Mouse (Mus musculus) liver, embryonic 14.5 days (tissue): Measurements from ENCODE around the gene Grm8. TPM values are rescaled to one million over a fixed set of nuclear protein-coding genes. Genes with fewer than 3 reads are reported as not detected.

Source experiments
- ATAC-seq: fragments of 200-750 bp; cut with Nextera tagmentation; 2 replicates; pipeline ENCODE4 v1.8.0; 2017; ENCODE audit warnings: moderate number of reproducible peaks, mild to moderate bottlenecking, moderate library complexity; ENCODE audit not compliant: insufficient read depth
- DNase-seq, 3 experiments: peaks; one replicate each; pipeline ENCODE4 v3.0.0-alpha.2; 2012 to 2013; ENCODE audit warnings: low read depth in 3 of 3, low spot score in 3 of 3
- H3K27ac ChIP-seq: fragments of 300-500 bp; sonication (generic); 2 replicates; pipeline ENCODE4 v1.5.1; 2014; ENCODE audit warnings: moderate library complexity, mild to moderate bottlenecking, control low read depth, inconsistent platforms
- H3K27me3 ChIP-seq: fragments of 300-500 bp; sonication (generic); 2 replicates; pipeline ENCODE4 v1.6.1; 2014; ENCODE audit warnings: mild to moderate bottlenecking, low read length, moderate library complexity; ENCODE audit not compliant: control insufficient read depth, insufficient read depth
- H3K36me3 ChIP-seq: fragments of 300-500 bp; sonication (generic); replicated peaks from 2 replicates; pipeline ENCODE4 v1.6.1; 2014; ENCODE audit warnings: low read depth; ENCODE audit not compliant: control insufficient read depth, insufficient read depth
- H3K4me1 ChIP-seq, 2 experiments: fragments of 200-500 bp in 1 of 2; fragments of 300-500 bp in 1 of 2; sonication (generic) in 1 of 2; replicated peaks; 2 replicates each; pipeline ENCODE4 v1.6.1; 2012 to 2014; ENCODE audit warnings: antibody characterized with exemption in 1 of 2, inconsistent platforms in 1 of 2, low read length in 1 of 2; ENCODE audit not compliant: control insufficient read depth in 2 of 2, insufficient read depth in 2 of 2
- H3K4me2 ChIP-seq: fragments of 300-500 bp; sonication (generic); 2 replicates; pipeline ENCODE4 v1.6.1; 2014; ENCODE audit warnings: low read depth, mild to moderate bottlenecking, control low read depth, moderate library complexity
- H3K4me3 ChIP-seq, 2 experiments: fragments of 200-500 bp in 1 of 2; fragments of 300-500 bp in 1 of 2; sonication (generic) in 1 of 2; 2 replicates each; pipeline ENCODE4 v1.5.1; 2012 to 2014; ENCODE audit warnings: low read depth in 2 of 2, low read length in 2 of 2, mild to moderate bottlenecking in 2 of 2, control low read depth in 1 of 2, inconsistent platforms in 1 of 2, moderate library complexity in 1 of 2; ENCODE audit not compliant: insufficient read depth in 1 of 2
- H3K9ac ChIP-seq: fragments of 300-500 bp; sonication (generic); replicated peaks from 2 replicates; pipeline ENCODE4 v1.6.1; 2014; ENCODE audit warnings: mild to moderate bottlenecking, control low read depth, moderate library complexity
- H3K9me3 ChIP-seq: fragments of 300-500 bp; sonication (generic); 2 replicates; pipeline ENCODE4 v1.6.1; 2016; ENCODE audit warnings: low read length, mixed read lengths; ENCODE audit not compliant: control insufficient read depth
- CTCF ChIP-seq: IDR thresholded peaks from 2 replicates; pipeline ENCODE4 v1.5.1; 2016; ENCODE audit warnings: antibody characterized with exemption, low read depth, control low read depth
- EP300 ChIP-seq: IDR thresholded peaks from 2 replicates; pipeline ENCODE4 v1.6.1; 2016; ENCODE audit warnings: antibody characterized with exemption, low read depth
- WGBS: fragments of 180-500 bp; shearing (Covaris S2); extraction: QIAGEN DNeasy Blood & Tissue Kit; methylation state at CpG from one replicate; pipeline ENCODE4 v1.1.7; 2014; ENCODE audit not compliant: insufficient replicate concordance; 5-methylcytosine and 5-hydroxymethylcytosine counted together
- polyA plus RNA-seq, 2 experiments: library from polyadenylated mRNA; depleted of rRNA in 1 of 2; stranded (reverse) in 1 of 2; unstranded in 1 of 2; fragments of >200 nt; fragmentation: Nextera tagmentation in 1 of 2; extraction: Ambion mirVana in 1 of 2; gene quantifications; 2 replicates each; pipeline versions ENCODE4 v1.2.1 to v1.2.3; 2012 to 2014

Gene Grm8
- polyA plus RNA-seq, 2 experiments = not detected

DNA sequence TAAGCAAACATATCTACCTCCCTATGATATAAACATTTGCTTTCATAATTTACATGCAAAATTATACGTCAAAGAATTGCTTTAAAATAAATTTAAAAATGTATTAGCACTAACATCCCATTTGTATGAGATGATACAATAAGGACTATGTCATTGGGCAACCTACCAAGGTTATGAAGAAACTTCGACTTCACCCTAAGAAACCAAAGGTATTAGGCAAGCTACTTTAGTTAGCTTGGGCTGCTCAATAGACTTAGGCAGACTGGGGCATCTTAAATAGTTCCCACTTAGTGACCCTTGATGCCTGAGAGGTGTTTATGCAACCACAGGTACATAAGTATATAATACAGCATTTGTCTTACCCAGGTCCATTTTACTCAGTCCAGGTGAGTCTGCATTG is 19.5 kb downstream of the Grm8 start:
- DNase-seq (no peak), ATAC-seq (no peak)
- Histone ChIP-seq H3K9ac (no peak overlapping the region), H3K4me2 (no peak overlapping the region), H3K27me3 (no peaks in the 10 kb centered on the region), H3K36me3 (no peaks in the 10 kb centered on the region), H3K4me3 (no peak overlapping the region), H3K27ac (no peak overlapping the region), H3K9me3 (no peaks in the 10 kb centered on the region), H3K4me1 (no peaks in the 10 kb centered on the region)
- no peak for TF ChIP-seq EP300
- TF ChIP-seq CTCF = no peak
- 50% methylated on average over 2 of the region's 2 CpGs for WGBS

- ATAC-seq (no peak), DNase-seq (no peak)
- 10% methylated on average over 1 of the region's 1 CpGs for WGBS
- no peaks in the 10 kb centered on the region for H3K36me3 ChIP-seq
- no peaks in the 10 kb centered on the region for H3K9me3 ChIP-seq
- H3K4me3 ChIP-seq = no peak overlapping the region
- H3K9ac ChIP-seq = no peak overlapping the region
- H3K4me2 ChIP-seq = no peak overlapping the region
- H3K4me1 ChIP-seq = no peaks in the 10 kb centered on the region
- H3K27me3 ChIP-seq = no peaks in the 10 kb centered on the region
- H3K27ac ChIP-seq = no peak overlapping the region
- TF ChIP-seq CTCF (no peak), EP300 (no peak)
These were observed 20.1 kb downstream of the Grm8 start for GRCm38 (mm10) chr6:28114916-28115315.

DNA sequence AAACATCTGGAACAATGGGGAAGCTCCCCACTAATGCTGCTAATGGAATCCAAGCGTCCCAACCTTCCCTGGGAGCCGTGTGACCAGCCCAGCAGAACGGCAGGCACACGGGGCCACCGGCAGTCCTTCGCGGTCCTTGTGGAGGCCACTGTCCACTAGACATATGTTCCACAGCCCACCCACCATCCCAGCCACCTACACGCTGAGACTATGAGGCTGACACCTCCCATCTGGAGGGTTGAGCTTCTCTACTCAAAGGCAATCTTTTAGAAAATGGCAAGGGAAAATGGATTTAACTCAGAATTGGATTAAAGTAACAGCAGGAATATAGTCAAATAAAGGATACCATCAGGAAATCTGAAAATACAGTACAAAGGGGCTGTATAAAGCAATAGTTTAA is 23.4 kb downstream of the Grm8 start:
- TF ChIP-seq CTCF (no peak), EP300 (no peak)
- 79% methylated on average over 8 of the region's 8 CpGs for WGBS
- Histone ChIP-seq H3K27me3 (no peaks in the 10 kb centered on the region), H3K9ac (no peak overlapping the region), H3K9me3 (no peaks in the 10 kb centered on the region), H3K4me2 (no peak overlapping the region), H3K4me3 (no peak overlapping the region), H3K36me3 (no peaks in the 10 kb centered on the region), H3K4me1 (no peaks in the 10 kb centered on the region), H3K27ac (no peak overlapping the region)
- ATAC-seq (no peak), DNase-seq (no peak)

DNA sequence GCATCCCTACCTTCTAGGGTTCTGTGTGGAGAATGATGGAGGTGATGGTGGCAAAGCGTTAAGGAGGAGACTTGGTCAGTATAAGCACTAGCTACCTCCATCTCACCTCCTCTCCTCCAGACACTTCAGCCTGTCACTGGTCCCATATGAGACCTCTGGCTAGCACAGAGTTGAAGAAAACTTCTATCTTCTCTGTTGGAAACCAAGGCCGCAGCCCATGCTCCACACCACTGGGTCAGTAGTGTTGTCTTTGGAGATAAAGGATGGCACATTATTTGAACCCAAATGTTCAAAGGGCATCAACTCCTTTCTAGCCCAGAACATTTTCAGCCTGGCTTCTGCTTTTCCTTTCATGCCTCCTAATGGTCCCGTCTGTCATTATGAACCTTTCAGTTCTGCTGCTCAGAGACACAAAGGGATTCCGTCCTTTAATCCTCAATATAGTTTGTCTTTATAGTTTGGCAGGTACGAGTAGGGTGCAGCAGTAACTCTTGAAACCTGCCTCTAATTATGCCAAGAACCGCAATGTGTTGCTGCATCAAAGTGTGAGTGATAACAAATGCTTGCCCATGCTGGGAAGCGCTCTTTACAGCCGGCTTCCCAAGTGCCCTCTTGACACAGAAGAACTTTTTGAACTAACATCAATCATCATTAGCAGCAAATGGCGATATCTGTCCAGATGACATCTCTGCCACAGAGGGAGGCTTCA is 32.2 kb downstream of the Grm8 start:
- no peak overlapping the region for H3K4me2 ChIP-seq
- no peaks in the 10 kb centered on the region for H3K9me3 ChIP-seq
- no peaks in the 10 kb centered on the region for H3K4me1 ChIP-seq
- no peaks in the 10 kb centered on the region for H3K27me3 ChIP-seq
- ATAC-seq = no peak
- 38% methylated on average over 9 of the region's 9 CpGs for whole genome bisulfite sequencing
- no peak overlapping the region for H3K27ac ChIP-seq
- DNase-seq = no peak
- H3K36me3 ChIP-seq = no peaks in the 10 kb centered on the region
- no peak overlapping the region for H3K4me3 ChIP-seq
- TF ChIP-seq EP300 (no peak), CTCF (no peak)
- H3K9ac ChIP-seq = no peak overlapping the region

- H3K4me3 ChIP-seq = no peak overlapping the region
- no peak for ATAC-seq
- DNase-seq = no peak
- no peak for TF ChIP-seq EP300
- TF ChIP-seq CTCF = no peak
- no peaks in the 10 kb centered on the region for H3K27me3 ChIP-seq
- no peak overlapping the region for H3K27ac ChIP-seq
- no peak overlapping the region for H3K9ac ChIP-seq
- no peaks in the 10 kb centered on the region for H3K36me3 ChIP-seq
- H3K4me1 ChIP-seq = no peaks in the 10 kb centered on the region
- 50% methylated on average over 3 of the region's 3 CpGs for WGBS
- no peak overlapping the region for H3K4me2 ChIP-seq
- H3K9me3 ChIP-seq = no peaks in the 10 kb centered on the region
These were observed 35.0 kb downstream of the Grm8 start for GRCm38 (mm10) chr6:28100001-28100400.
